Mouse (Mus musculus): ENCODE data around the gene Cntnap5c.

GRCm38 (mm10) chr17:58104505-58104904, 335.1 kb downstream of the Cntnap5c start:
- TF ChIP-seq TAL1 (IDR thresholded peaks at IDR 0.05; ENCODE audit: low read length) (no peak), GATA1 (IDR thresholded peaks at IDR 0.05; ENCODE audit: low read length) (no peak)

All from erythroblast, embryonic 14.5 days (primary cell).